Mouse (Mus musculus): ENCODE results near the gene Pigp.

- TF ChIP-seq ZC3H11A (IDR thresholded peaks at IDR 0.05; ENCODE audit: borderline replicate concordance, low read depth, low read length) = no peak
- no peak for TF ChIP-seq ZNF384 (IDR thresholded peaks at IDR 0.05; ENCODE audit: low read depth, low read length)
- TF ChIP-seq HCFC1 (IDR thresholded peaks at IDR 0.05; ENCODE audit: borderline replicate concordance, insufficient read depth, low read length) = no peak
- no peak for TF ChIP-seq CHD2 (IDR thresholded peaks at IDR 0.05; ENCODE audit: low read depth, low read length)
- TF ChIP-seq MAFK (IDR thresholded peaks at IDR 0.05; ENCODE audit: insufficient read depth, low read depth, low read length) = no peak
Observed at GRCm38 (mm10) chr16:94379386-94379785, 7.7 kb upstream of the Pigp start.
